Mouse (Mus musculus) lung, embryonic 16.5 days (tissue): ENCODE results near the gene Rab3c. TPM values are rescaled to one million over a fixed set of nuclear protein-coding genes. Genes with fewer than 3 reads are reported as not detected.

ENCODE experiments used
- polyA plus RNA-seq: library from polyadenylated mRNA; unstranded; fragments of >200 nt; fragmentation: Nextera tagmentation; extraction: Ambion mirVana; gene quantifications from 2 replicates; pipeline ENCODE4 v1.2.1, GENCODE M21; 2015

Gene Rab3c
- polyA plus RNA-seq, 1 experiment from 2014 or later = 2.4 TPM

Other genes with a start within 250 kb of the Rab3c start
- 0.69 and 0.79 TPM in 2 replicates for gene Gapt, start 76.2 kb upstream of the Rab3c start, polyA plus RNA-seq
- gene Plk2, start 114.0 kb upstream of the Rab3c start, polyA plus RNA-seq = 257 and 267 TPM in 2 replicates